Mouse (Mus musculus) MEL (cell line): ENCODE results near the gene Syne2. TPM values are rescaled to one million over a fixed set of nuclear protein-coding genes. Genes with fewer than 3 reads are reported as not detected.

Source experiments
- DNase-seq: peaks from one replicate; pipeline ENCODE4 v3.0.0; 2011; ENCODE audit warnings: low read depth, low spot score
- H3K27ac ChIP-seq: 2 replicates; pipeline ENCODE4 v1.5.1; 2012; ENCODE audit warnings: low read depth, mild to moderate bottlenecking, control low read depth, low read length, moderate library complexity; ENCODE audit not compliant: control insufficient read depth
- H3K27me3 ChIP-seq, 2 experiments: fragments of 150-350 bp in 1 of 2; sonication (generic) in 1 of 2; 2 replicates each; pipeline ENCODE4 v1.6.1; 2012; ENCODE audit warnings: low read length in 2 of 2, mild to moderate bottlenecking in 2 of 2, improper control_type of control experiment in 1 of 2, moderate library complexity in 1 of 2; ENCODE audit not compliant: insufficient read depth in 2 of 2, control insufficient read depth in 1 of 2
- H3K36me3 ChIP-seq, 2 experiments: 2 replicates each; pipeline ENCODE4 v1.6.1; 2012 to 2014; ENCODE audit warnings: low read length in 2 of 2, improper control_type of control experiment in 1 of 2, inconsistent platforms in 1 of 2, mild to moderate bottlenecking in 1 of 2; ENCODE audit not compliant: insufficient read depth in 2 of 2, control insufficient read depth in 1 of 2
- H3K4me1 ChIP-seq, 2 experiments: fragments of 150-350 bp in 1 of 2; sonication (generic) in 1 of 2; 2 replicates each; pipeline ENCODE4 v1.6.1; 2012; ENCODE audit warnings: low read length in 2 of 2, improper control_type of control experiment in 1 of 2, mild to moderate bottlenecking in 1 of 2; ENCODE audit not compliant: insufficient read depth in 2 of 2, control insufficient read depth in 1 of 2
- H3K4me3 ChIP-seq, 2 experiments: fragments of 150-350 bp in 1 of 2; sonication (generic) in 1 of 2; 2 replicates each; pipeline ENCODE4 v1.5.1; 2012; ENCODE audit warnings: low read depth in 2 of 2, low read length in 2 of 2, mild to moderate bottlenecking in 2 of 2, moderate library complexity in 2 of 2, control low read depth in 1 of 2, improper control_type of control experiment in 1 of 2; ENCODE audit not compliant: control insufficient read depth in 1 of 2, insufficient read depth in 1 of 2
- H3K79me2 ChIP-seq: 2 replicates; pipeline ENCODE4 v1.6.1; 2012; ENCODE audit warnings: mild to moderate bottlenecking, low read length, moderate library complexity; ENCODE audit not compliant: control insufficient read depth, poor library complexity, insufficient read depth
- H3K9ac ChIP-seq: 2 replicates; pipeline ENCODE4 v1.6.1; 2012; ENCODE audit warnings: low read depth, mild to moderate bottlenecking, control low read depth, low read length, moderate library complexity; ENCODE audit not compliant: control insufficient read depth, poor library complexity, severe bottlenecking
- H3K9me3 ChIP-seq: fragments of 150-350 bp; sonication (generic); replicated peaks from 2 replicates; pipeline ENCODE4 v1.6.1; 2012; ENCODE audit warnings: mild to moderate bottlenecking, low read length, improper control_type of control experiment, moderate library complexity; ENCODE audit not compliant: insufficient read depth
- BHLHE40 ChIP-seq: IDR thresholded peaks from 2 replicates; pipeline ENCODE4 v1.6.1; 2012; ENCODE audit warnings: low read depth, mild to moderate bottlenecking, inconsistent platforms, low read length, improper control_type of control experiment, borderline replicate concordance
- CHD1 ChIP-seq: IDR thresholded peaks from 2 replicates; pipeline ENCODE4 v1.6.1; 2012; ENCODE audit warnings: low read depth, mild to moderate bottlenecking, inconsistent platforms, low read length, improper control_type of control experiment
- CHD2 ChIP-seq: IDR thresholded peaks from 2 replicates; pipeline ENCODE4 v1.6.1; 2011; ENCODE audit warnings: low read length, improper control_type of control experiment
- CTCF ChIP-seq, 3 experiments: IDR thresholded peaks in 2 of 3; conservative IDR thresholded peaks in 1 of 3; 2 replicates each; pipeline ENCODE4 v1.5.1; 2011 to 2012; ENCODE audit warnings: low read length in 3 of 3, low read depth in 2 of 3, mild to moderate bottlenecking in 2 of 3, improper control_type of control experiment in 1 of 3, inconsistent platforms in 1 of 3, mixed read lengths in 1 of 3, moderate library complexity in 1 of 3; ENCODE audit not compliant: control insufficient read depth in 1 of 3, insufficient read depth in 1 of 3, poor library complexity in 1 of 3, severe bottlenecking in 1 of 3
- E2F4 ChIP-seq: IDR thresholded peaks from 2 replicates; pipeline ENCODE4 v1.6.1; 2011; ENCODE audit warnings: low read depth, low read length, improper control_type of control experiment, borderline replicate concordance
- EP300 ChIP-seq, 2 experiments: IDR thresholded peaks; 2 replicates each; pipeline ENCODE4 v1.6.1; 2011; ENCODE audit warnings: improper control_type of control experiment in 2 of 2, low read length in 2 of 2, low read depth in 1 of 2, mild to moderate bottlenecking in 1 of 2
- ETS1 ChIP-seq: IDR thresholded peaks from 2 replicates; pipeline ENCODE4 v1.6.1; 2012; ENCODE audit warnings: low read depth, mild to moderate bottlenecking, inconsistent platforms, low read length, improper control_type of control experiment, moderate library complexity
- GABPA ChIP-seq: IDR thresholded peaks from 2 replicates; pipeline ENCODE4 v1.6.1; 2012; ENCODE audit warnings: low read depth, mild to moderate bottlenecking, inconsistent platforms, low read length, improper control_type of control experiment, moderate library complexity
- GATA1 ChIP-seq: IDR thresholded peaks from 2 replicates; pipeline ENCODE4 v1.6.1; 2011; ENCODE audit warnings: low read depth, low read length, improper control_type of control experiment
- HCFC1 ChIP-seq: IDR thresholded peaks from 2 replicates; pipeline ENCODE4 v1.6.1; 2012; ENCODE audit warnings: low read depth, mild to moderate bottlenecking, inconsistent platforms, low read length, improper control_type of control experiment, moderate library complexity
- JUND ChIP-seq: IDR thresholded peaks from 2 replicates; pipeline ENCODE4 v1.6.1; 2011; ENCODE audit warnings: low read depth, mild to moderate bottlenecking, improper control_type of control experiment, low read length
- MAFK ChIP-seq: IDR thresholded peaks from 2 replicates; pipeline ENCODE4 v1.6.1; 2011; ENCODE audit warnings: low read depth, mild to moderate bottlenecking, low read length, improper control_type of control experiment, borderline replicate concordance
- MAX ChIP-seq: IDR thresholded peaks from 2 replicates; pipeline ENCODE4 v1.6.1; 2011; ENCODE audit warnings: low read length, improper control_type of control experiment
- MAZ ChIP-seq: IDR thresholded peaks from 2 replicates; pipeline ENCODE4 v1.6.1; 2012; ENCODE audit warnings: low read depth, mild to moderate bottlenecking, inconsistent platforms, low read length, improper control_type of control experiment
- MEF2A ChIP-seq: IDR thresholded peaks from 2 replicates; pipeline ENCODE4 v1.6.1; 2014; ENCODE audit warnings: low read depth, mild to moderate bottlenecking, inconsistent platforms, low read length, improper control_type of control experiment; ENCODE audit not compliant: poor library complexity, insufficient replicate concordance, severe bottlenecking; ENCODE audit errors: extremely low read depth
- MXI1 ChIP-seq: IDR thresholded peaks from 2 replicates; pipeline ENCODE4 v1.6.1; 2011; ENCODE audit warnings: mild to moderate bottlenecking, low read depth, low read length, improper control_type of control experiment
- MYC ChIP-seq: IDR thresholded peaks from 2 replicates; pipeline ENCODE4 v1.6.1; 2011; ENCODE audit warnings: low read depth, mild to moderate bottlenecking, low read length, improper control_type of control experiment, moderate library complexity
- NELFE ChIP-seq: IDR thresholded peaks from 2 replicates; pipeline ENCODE4 v1.6.1; 2011; ENCODE audit warnings: low read depth, low read length, improper control_type of control experiment
- NRF1 ChIP-seq: IDR thresholded peaks from 2 replicates; pipeline ENCODE4 v1.6.1; 2014; ENCODE audit warnings: low read depth, mild to moderate bottlenecking, inconsistent platforms, low read length, improper control_type of control experiment, moderate library complexity; ENCODE audit not compliant: poor library complexity, insufficient read depth, severe bottlenecking
- POLR2AphosphoS5 ChIP-seq: IDR thresholded peaks from 2 replicates; pipeline ENCODE4 v1.6.1; 2012; ENCODE audit warnings: low read depth, borderline replicate concordance, mild to moderate bottlenecking, inconsistent platforms, low read length, moderate library complexity, mixed read lengths
- RAD21 ChIP-seq: IDR thresholded peaks from 2 replicates; pipeline ENCODE4 v1.6.1; 2011; ENCODE audit warnings: mild to moderate bottlenecking, low read depth, low read length, improper control_type of control experiment
- SMC3 ChIP-seq: IDR thresholded peaks from 2 replicates; pipeline ENCODE4 v1.6.1; 2011; ENCODE audit warnings: low read depth, low read length, improper control_type of control experiment
- TAL1 ChIP-seq: IDR thresholded peaks from 2 replicates; pipeline ENCODE4 v1.6.1; 2012; ENCODE audit warnings: mild to moderate bottlenecking, inconsistent platforms, low read length, moderate library complexity, mixed read lengths
- TBP ChIP-seq: IDR thresholded peaks from 2 replicates; pipeline ENCODE4 v1.8.0; 2011; ENCODE audit warnings: low read depth, low read length, improper control_type of control experiment
- TCF12 ChIP-seq: IDR thresholded peaks from 2 replicates; pipeline ENCODE4 v1.6.1; 2014; ENCODE audit warnings: low read depth, mild to moderate bottlenecking, inconsistent platforms, low read length, improper control_type of control experiment, moderate library complexity
- ZC3H11A ChIP-seq: IDR thresholded peaks from 2 replicates; pipeline ENCODE4 v1.6.1; 2012; ENCODE audit warnings: low read depth, mild to moderate bottlenecking, inconsistent platforms, low read length, improper control_type of control experiment
- ZKSCAN1 ChIP-seq: IDR thresholded peaks from 2 replicates; pipeline ENCODE4 v1.6.1; 2012; ENCODE audit warnings: low read depth, mild to moderate bottlenecking, inconsistent platforms, low read length, improper control_type of control experiment, moderate library complexity
- ZNF384 ChIP-seq: IDR thresholded peaks from 2 replicates; pipeline ENCODE4 v1.6.1; 2012; ENCODE audit warnings: low read depth, mild to moderate bottlenecking, inconsistent platforms, low read length, improper control_type of control experiment
- polyA plus RNA-seq, 2 experiments: library from polyadenylated mRNA; stranded (reverse) in 1 of 2; unstranded in 1 of 2; fragments of >175 nt in 1 of 2; fragments of >200 nt in 1 of 2; gene quantifications; 2 replicates each; pipeline versions ENCODE4 v1.2.1 to v1.2.4; 2012; ENCODE audit warnings: low replicate concordance in 2 of 2, low read depth in 1 of 2; ENCODE audit not compliant: insufficient read length in 2 of 2, insufficient read depth in 1 of 2, missing spikeins in 1 of 2
- total RNA-seq: library from RNA; depleted of rRNA; stranded (reverse); fragments of 300-350 nt; gene quantifications from 2 replicates; pipeline ENCODE4 v1.2.3, GENCODE M21; 2012

The Syne2 gene
- total and polyA plus RNA-seq, 3 experiments = 0.06 to 0.15 TPM; not detected in 1

GRCm38 (mm10) chr12:75816981-75817856 is 715 bp upstream of the Syne2 start:
- no peak for DNase-seq
- no peaks in the 10 kb centered on the region for H3K36me3 ChIP-seq
- H3K4me3 ChIP-seq = no peak overlapping the region
- H3K4me1 ChIP-seq = no peaks in the 10 kb centered on the region
- no peaks in the 10 kb centered on the region for H3K79me2 ChIP-seq
- H3K9ac ChIP-seq = no peak overlapping the region
- TF ChIP-seq CHD1 = no peak
- no peak for TF ChIP-seq ZNF384
- no peak for TF ChIP-seq RAD21
- no peak for TF ChIP-seq TCF12
- no peak for TF ChIP-seq BHLHE40
- no peak for TF ChIP-seq TAL1
- no peak for TF ChIP-seq MEF2A
- no peak for TF ChIP-seq EP300 (IDR thresholded peaks at IDR 0.05; ENCODE audit: low read depth in 1 of 2, low read length in 2 of 2)
- TF ChIP-seq MAX = no peak
- TF ChIP-seq CHD2 = no peak
- TF ChIP-seq POLR2AphosphoS5 = no peak
- no peak for TF ChIP-seq NELFE
- TF ChIP-seq GABPA = no peak
- no peak for TF ChIP-seq JUND
- no peak for TF ChIP-seq TBP
- H3K9me3 ChIP-seq = no peaks in the 10 kb centered on the region
- H3K27me3 ChIP-seq = peaks cover 0 to 3% of the 10 kb centered on the region in 2 experiments; a peak in 2 of 4 replicates
- no peak overlapping the region for H3K27ac ChIP-seq

DNA sequence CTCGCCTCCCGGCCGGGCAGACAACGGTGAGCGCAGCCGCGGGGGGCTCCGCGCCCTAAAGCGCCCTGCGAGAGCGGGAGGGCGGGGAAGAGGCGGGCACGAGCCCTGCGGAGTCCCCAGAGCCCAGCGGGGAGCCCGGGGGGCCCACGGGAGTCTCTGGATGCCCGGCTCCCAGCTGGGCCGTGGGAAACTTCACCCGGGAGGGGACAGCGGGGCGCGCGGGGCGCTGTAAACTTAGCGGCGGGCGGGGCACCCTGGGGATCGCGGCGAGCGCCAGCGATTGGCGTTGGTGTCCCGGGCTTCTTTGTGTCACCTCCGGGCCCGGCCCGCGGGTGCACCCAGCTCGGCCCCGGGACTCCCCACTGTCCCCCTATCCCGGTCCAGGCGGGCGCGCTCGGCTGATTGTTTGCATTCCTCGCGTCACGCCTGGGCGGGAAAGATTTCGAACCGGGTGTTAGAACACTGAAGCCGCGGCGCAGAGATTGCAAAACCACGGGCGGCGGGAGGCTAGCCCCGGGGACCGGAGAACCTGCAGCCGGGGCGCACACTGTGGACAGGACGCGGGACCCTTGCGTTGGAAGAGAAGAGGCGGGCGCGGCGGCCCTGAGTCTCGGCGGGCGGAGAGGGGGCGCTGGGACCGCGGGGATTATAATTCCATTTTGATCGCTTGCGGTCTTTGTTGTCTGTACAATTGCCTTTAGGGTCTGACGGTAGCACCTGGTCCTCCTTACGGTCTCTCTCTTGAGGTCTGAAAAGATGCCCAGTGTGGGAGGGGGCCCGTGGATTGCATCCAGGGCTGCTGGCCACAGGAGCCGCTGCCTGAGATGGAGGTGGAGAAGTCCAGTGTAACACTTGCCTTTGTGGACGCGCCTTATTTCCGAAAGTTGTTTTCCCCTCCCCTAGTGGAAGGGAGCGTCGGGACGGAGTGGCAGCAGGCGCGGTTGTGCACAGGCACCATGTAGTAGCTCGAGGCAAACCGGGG is 810 bp downstream of the Syne2 start:
- Histone ChIP-seq H3K79me2 (no peaks in the 10 kb centered on the region), H3K36me3 (no peaks in the 10 kb centered on the region), H3K4me1 (no peaks in the 10 kb centered on the region), H3K27ac (no peak overlapping the region), H3K9ac (no peak overlapping the region), H3K4me3 (no peak overlapping the region), H3K9me3 (no peaks in the 10 kb centered on the region), H3K27me3 (peaks cover 0 to 3% of the 10 kb centered on the region in 2 experiments; a peak in 3 of 4 replicates)
- DNase-seq = no peak
- no peak for TF ChIP-seq ZC3H11A
- no peak for TF ChIP-seq MAFK
- TF ChIP-seq TCF12 = no peak
- no peak for TF ChIP-seq ETS1
- TF ChIP-seq HCFC1 = no peak
- no peak for TF ChIP-seq NELFE
- TF ChIP-seq ZKSCAN1 = no peak
- TF ChIP-seq RAD21 = no peak
- no peak for TF ChIP-seq NRF1
- TF ChIP-seq CTCF (IDR thresholded peaks at IDR 0.05 in 2 of 3, conservative IDR thresholded peaks at IDR 0.05 in 1 of 3; ENCODE audit: control insufficient read depth in 1 of 3, insufficient read depth in 1 of 3, low read depth in 2 of 3, low read length in 3 of 3, poor library complexity in 1 of 3, severe bottlenecking in 1 of 3) = no peak
- no peak for TF ChIP-seq MXI1
- no peak for TF ChIP-seq MAZ
- TF ChIP-seq E2F4 = no peak
- no peak for TF ChIP-seq MAX
- no peak for TF ChIP-seq BHLHE40
- TF ChIP-seq GATA1 = no peak
- TF ChIP-seq TBP = no peak
- no peak for TF ChIP-seq MYC
- no peak for TF ChIP-seq SMC3
